Mouse (Mus musculus): ENCODE data around the gene Sptan1.

DNA sequence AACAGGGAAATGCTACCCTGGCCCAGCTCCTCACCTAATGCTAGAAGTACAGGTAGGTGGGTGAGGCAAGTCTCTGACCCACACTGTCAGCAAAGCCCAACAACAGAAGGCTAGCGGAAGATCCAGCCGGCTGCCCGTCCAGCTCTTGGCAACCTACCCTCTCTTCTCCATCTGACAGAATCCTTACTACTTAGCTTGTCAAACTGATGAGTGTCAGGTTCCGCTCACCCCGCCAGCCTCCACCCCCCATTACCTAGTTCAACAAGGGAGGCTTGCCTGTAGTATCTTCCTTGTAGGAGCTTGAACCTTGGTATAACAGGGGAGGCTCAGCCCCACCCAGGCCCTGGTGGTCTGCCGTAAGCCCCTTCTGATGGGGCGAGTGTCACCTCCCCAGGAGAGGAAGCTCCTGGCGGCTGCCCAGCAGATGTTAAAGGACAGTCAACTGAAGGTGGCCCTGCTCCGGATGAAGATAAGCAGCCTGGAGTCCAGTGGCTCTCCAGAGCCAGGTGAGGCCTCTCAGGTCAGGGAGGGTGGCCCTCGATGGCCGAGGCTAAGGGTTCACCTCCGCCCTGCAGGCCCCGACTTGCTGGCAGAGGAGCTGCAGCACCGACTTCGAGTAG is 114.9 kb downstream of the Sptan1 start:
- no peak for TF ChIP-seq GATA1 (IDR thresholded peaks at IDR 0.05; ENCODE audit: borderline replicate concordance, low read length)
- TF ChIP-seq FLI1 (IDR thresholded peaks at IDR 0.05; ENCODE audit: low read length), result no peak
